Mouse (Mus musculus) subcutaneous adipose tissue, adult 2 months (tissue): ENCODE measurements around the gene F2rl1. TPM values are rescaled to one million over a fixed set of nuclear protein-coding genes. Genes with fewer than 3 reads are reported as not detected.

Experiments used
- polyA plus RNA-seq: library from polyadenylated mRNA; depleted of rRNA; stranded (reverse); fragments of >200 nt; gene quantifications from 2 replicates; pipeline ENCODE4 v1.2.3, GENCODE M21; 2012; ENCODE audit warnings: low replicate concordance; rRNA removed

Gene F2rl1
- polyA plus RNA-seq = 3.6 and 11.6 TPM in 2 replicates

GRCm38 (mm10) chr13:95524674-95525491 is at the start of gene F2rl1:
Gene F2rl1, minus strand, starts transcription at chr13:95525227.

GRCm38 (mm10) chr13:95478671-95479413 is 46.2 kb downstream of the F2rl1 start, which contains the start of gene S100z:
Gene S100z, minus strand, starts transcription at chr13:95478721.

Other genes with a start within 250 kb of the F2rl1 start
- gene Zbed3, start 201.6 kb downstream of the F2rl1 start, polyA plus RNA-seq = 24.2 and 43.6 TPM in 2 replicates
- 13.4 and 20.2 TPM in 2 replicates for gene Aggf1, start 149.9 kb downstream of the F2rl1 start, polyA plus RNA-seq
- 0.08 and 0.11 TPM in 2 replicates for gene Crhbp, start 80.3 kb downstream of the F2rl1 start, polyA plus RNA-seq
- not detected in 2 replicates for gene S100z, start 46.5 kb downstream of the F2rl1 start, polyA plus RNA-seq
- gene F2r, start 93.3 kb upstream of the F2rl1 start, polyA plus RNA-seq = 7.6 and 27.0 TPM in 2 replicates
- 0.52 and 0.66 TPM in 2 replicates for gene F2rl2, start 171.6 kb upstream of the F2rl1 start, polyA plus RNA-seq